Mouse (Mus musculus) CH12.LX (cell line): ENCODE measurements around the gene Cobll1. TPM values are rescaled to one million over a fixed set of nuclear protein-coding genes. Genes with fewer than 3 reads are reported as not detected.
A peak's percentile ranks its signal among the peaks of the same experiment; 100 is the strongest.

Source experiments
- DNase-seq: peaks from one replicate; pipeline ENCODE4 v3.0.0-alpha.2; 2013; ENCODE audit errors: extremely low read depth
- H3K27ac ChIP-seq: 2 replicates; pipeline ENCODE4 v1.5.1; 2012; ENCODE audit warnings: low read depth, mild to moderate bottlenecking, control low read depth, moderate library complexity; ENCODE audit not compliant: insufficient read depth
- H3K27me3 ChIP-seq: replicated peaks from 2 replicates; pipeline ENCODE3; 2012; ENCODE audit warnings: inconsistent platforms
- H3K36me3 ChIP-seq, 2 experiments: replicated peaks in 1 of 2; 2 replicates each; pipeline versions ENCODE3 to v1.6.1; 2012; ENCODE audit warnings: inconsistent platforms in 1 of 2, low read length in 1 of 2, mild to moderate bottlenecking in 1 of 2, mixed read lengths in 1 of 2, moderate library complexity in 1 of 2; ENCODE audit not compliant: control insufficient read depth in 1 of 2, insufficient read depth in 1 of 2
- H3K4me1 ChIP-seq, 2 experiments: 2 replicates each; pipeline ENCODE4 v1.6.1; 2012; ENCODE audit warnings: inconsistent platforms in 1 of 2, moderate library complexity in 1 of 2; ENCODE audit not compliant: insufficient read depth in 2 of 2, control insufficient read depth in 1 of 2
- H3K4me2 ChIP-seq: 2 replicates; pipeline ENCODE4 v1.6.1; 2012; ENCODE audit warnings: low read depth, mild to moderate bottlenecking, control low read depth; ENCODE audit not compliant: poor library complexity, insufficient read depth, severe bottlenecking
- H3K4me3 ChIP-seq, 3 experiments: fragments of 150-350 bp in 1 of 3; sonication (generic) in 1 of 3; replicated peaks in 1 of 3; 2 replicates each; pipeline versions ENCODE3 to v1.5.1; 2011 to 2012; ENCODE audit warnings: low read depth in 2 of 3, low read length in 2 of 3, mild to moderate bottlenecking in 2 of 3, moderate library complexity in 2 of 3, control low read depth in 1 of 3, improper control_type of control experiment in 1 of 3, inconsistent platforms in 1 of 3, mixed read lengths in 1 of 3; ENCODE audit not compliant: poor library complexity in 1 of 3
- H3K79me2 ChIP-seq: replicated peaks from 2 replicates; pipeline ENCODE4 v1.6.1; 2012; ENCODE audit warnings: mild to moderate bottlenecking, moderate library complexity; ENCODE audit not compliant: control insufficient read depth, poor library complexity, insufficient read depth, severe bottlenecking; ENCODE audit errors: extremely low read depth
- H3K9ac ChIP-seq: 2 replicates; pipeline ENCODE4 v1.6.1; 2012; ENCODE audit warnings: low read depth, mild to moderate bottlenecking, control low read depth, moderate library complexity; ENCODE audit not compliant: insufficient read depth
- H3K9me3 ChIP-seq: replicated peaks from 2 replicates; pipeline ENCODE3; 2012; ENCODE audit warnings: low read length, inconsistent platforms, mixed read lengths
- BHLHE40 ChIP-seq: IDR thresholded peaks from 2 replicates; pipeline ENCODE4 v1.6.1; 2011; ENCODE audit warnings: mild to moderate bottlenecking, low read depth, low read length, improper control_type of control experiment
- CHD1 ChIP-seq: IDR thresholded peaks from 2 replicates; pipeline ENCODE4 v1.6.1; 2012; ENCODE audit warnings: low read depth, low read length, improper control_type of control experiment, inconsistent platforms
- CHD2 ChIP-seq: IDR thresholded peaks from 2 replicates; pipeline ENCODE4 v1.6.1; 2011; ENCODE audit warnings: low read length, improper control_type of control experiment
- ELF1 ChIP-seq: IDR thresholded peaks from 2 replicates; pipeline ENCODE4 v1.6.1; 2014; ENCODE audit warnings: low read depth, mild to moderate bottlenecking, inconsistent platforms, low read length, improper control_type of control experiment
- EP300 ChIP-seq: IDR thresholded peaks from 2 replicates; pipeline ENCODE4 v1.6.1; 2011; ENCODE audit warnings: low read length, improper control_type of control experiment
- ETS1 ChIP-seq: conservative IDR thresholded peaks from 2 replicates; pipeline ENCODE4 v1.6.1; 2012; ENCODE audit warnings: low read depth, mild to moderate bottlenecking, inconsistent platforms, low read length, improper control_type of control experiment, moderate library complexity
- HCFC1 ChIP-seq: IDR thresholded peaks from 2 replicates; pipeline ENCODE4 v1.6.1; 2012; ENCODE audit warnings: low read depth, mild to moderate bottlenecking, inconsistent platforms, low read length, improper control_type of control experiment
- IRF4 ChIP-seq: IDR thresholded peaks from 2 replicates; pipeline ENCODE4 v1.6.1; 2014; ENCODE audit warnings: low read depth, mild to moderate bottlenecking, inconsistent platforms, low read length, improper control_type of control experiment
- KAT2A ChIP-seq: IDR thresholded peaks from 2 replicates; pipeline ENCODE4 v1.6.1; 2012; ENCODE audit warnings: low read length, improper control_type of control experiment, inconsistent platforms; ENCODE audit not compliant: insufficient replicate concordance
- MAFK ChIP-seq: IDR thresholded peaks from 2 replicates; pipeline ENCODE4 v1.6.1; 2011; ENCODE audit warnings: low read length, improper control_type of control experiment; ENCODE audit not compliant: insufficient replicate concordance
- MAX ChIP-seq: IDR thresholded peaks from 2 replicates; pipeline ENCODE4 v1.6.1; 2011; ENCODE audit warnings: low read length, improper control_type of control experiment
- MAZ ChIP-seq: IDR thresholded peaks from 2 replicates; pipeline ENCODE4 v1.6.1; 2012; ENCODE audit warnings: low read depth, mild to moderate bottlenecking, inconsistent platforms, low read length, improper control_type of control experiment, moderate library complexity
- MEF2A ChIP-seq: IDR thresholded peaks from 2 replicates; pipeline ENCODE4 v1.6.1; 2014; ENCODE audit warnings: low read depth, mild to moderate bottlenecking, inconsistent platforms, low read length, improper control_type of control experiment, borderline replicate concordance
- MXI1 ChIP-seq: IDR thresholded peaks from 2 replicates; pipeline ENCODE4 v1.6.1; 2011; ENCODE audit warnings: mild to moderate bottlenecking, low read depth, low read length, improper control_type of control experiment
- MYC ChIP-seq: IDR thresholded peaks from 2 replicates; pipeline ENCODE4 v1.6.1; 2011; ENCODE audit warnings: low read depth, mild to moderate bottlenecking, improper control_type of control experiment, low read length
- NELFE ChIP-seq: IDR thresholded peaks from 2 replicates; pipeline ENCODE4 v1.6.1; 2011; ENCODE audit warnings: low read depth, low read length, improper control_type of control experiment
- POLR2A ChIP-seq: IDR thresholded peaks from 2 replicates; pipeline ENCODE4 v1.6.1; 2011; ENCODE audit warnings: low read depth, mild to moderate bottlenecking, improper control_type of control experiment, low read length
- RCOR1 ChIP-seq: conservative IDR thresholded peaks from 2 replicates; pipeline ENCODE4 v1.6.1; 2012; ENCODE audit warnings: low read depth, mild to moderate bottlenecking, inconsistent platforms, low read length, improper control_type of control experiment
- SIN3A ChIP-seq: IDR thresholded peaks from 2 replicates; pipeline ENCODE4 v1.6.1; 2012; ENCODE audit warnings: low read length, improper control_type of control experiment, inconsistent platforms
- SMC3 ChIP-seq: IDR thresholded peaks from 2 replicates; pipeline ENCODE4 v1.6.1; 2011; ENCODE audit warnings: low read depth, low read length, improper control_type of control experiment
- TCF12 ChIP-seq: IDR thresholded peaks from 2 replicates; pipeline ENCODE4 v1.6.1; 2014; ENCODE audit warnings: low read depth, mild to moderate bottlenecking, inconsistent platforms, low read length, improper control_type of control experiment
- UBTF ChIP-seq: IDR thresholded peaks from 2 replicates; pipeline ENCODE4 v1.6.1; 2012; ENCODE audit warnings: low read depth, mild to moderate bottlenecking, inconsistent platforms, low read length, improper control_type of control experiment, moderate library complexity
- USF1 ChIP-seq: IDR thresholded peaks from 2 replicates; pipeline ENCODE4 v1.6.1; 2014; ENCODE audit warnings: low read depth, mild to moderate bottlenecking, inconsistent platforms, low read length, improper control_type of control experiment
- ZC3H11A ChIP-seq: IDR thresholded peaks from 2 replicates; pipeline ENCODE4 v1.6.1; 2012; ENCODE audit warnings: low read depth, mild to moderate bottlenecking, inconsistent platforms, low read length, improper control_type of control experiment
- ZMIZ1 ChIP-seq: IDR thresholded peaks from 2 replicates; pipeline ENCODE4 v1.6.1; 2012; ENCODE audit warnings: low read depth, mild to moderate bottlenecking, inconsistent platforms, low read length, improper control_type of control experiment
- ZNF384 ChIP-seq: IDR thresholded peaks from 2 replicates; pipeline ENCODE4 v1.6.1; 2012; ENCODE audit warnings: low read depth, low read length, improper control_type of control experiment, inconsistent platforms
- dilution Hi-C: fragments of 300-500 bp; cut with MboI; formaldehyde crosslinking; loops from 2 replicates; pipeline ENCODE4 v1.14.3; 2020; ENCODE audit warnings: low sequenced_read_pairs; ENCODE audit not compliant: extremely low pct_unique_long_range_greater_than_20kb, extremely low pct_ligation_motif_present
- in situ Hi-C: fragments of 300-500 bp; cut with MboI; formaldehyde crosslinking; loops from 3 replicates; pipeline ENCODE4 v1.14.3; 2019; ENCODE audit warnings: low sequenced_read_pairs, low pct_ligation_motif_present, low pct_unique_long_range_greater_than_20kb, mixed read lengths
- polyA plus RNA-seq: library from polyadenylated mRNA; unstranded; fragments of >175 nt; gene quantifications from 2 replicates; pipeline ENCODE4 v1.2.1, GENCODE M21; 2012; ENCODE audit warnings: low read depth; ENCODE audit not compliant: insufficient read length
- total RNA-seq, 2 experiments: library from RNA; depleted of rRNA; stranded (reverse); fragments of 300-350 nt in 1 of 2; fragments of >200 nt in 1 of 2; gene quantifications; 2 replicates each; pipeline ENCODE4 v1.2.3; 2012 to 2014

Gene Cobll1
- total and polyA plus RNA-seq, 3 experiments = 0.67 to 1.9 (median 1.5) TPM

DNA sequence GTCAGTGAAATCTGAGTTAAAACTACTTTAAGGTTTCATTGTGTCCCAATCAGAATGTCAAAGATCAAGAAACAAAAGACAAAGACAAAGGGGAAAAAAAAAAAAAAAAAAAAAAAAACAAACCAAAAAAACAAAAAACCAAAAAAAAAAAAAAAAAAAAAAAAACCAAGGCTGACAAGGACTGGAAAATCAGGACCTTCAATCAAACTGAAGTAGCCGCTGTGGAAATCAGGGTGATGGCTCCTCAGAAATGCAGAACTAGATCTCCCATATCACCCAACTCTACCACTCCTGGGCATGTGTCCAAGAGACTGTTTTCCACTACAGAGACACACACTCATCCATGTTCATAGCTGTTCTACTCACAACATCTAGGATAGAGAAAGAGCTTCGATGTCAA is 185.4 kb downstream of the Cobll1 start:
- Histone ChIP-seq H3K27ac (no peak overlapping the region), H3K79me2 (no peaks in the 10 kb centered on the region), H3K4me1 (peaks cover 0 to 17% of the 10 kb centered on the region in 2 experiments; a peak in 2 of 4 replicates), H3K9ac (no peak overlapping the region), H3K4me2 (no peak overlapping the region), H3K4me3 (no peak overlapping the region), H3K9me3 (no peaks in the 10 kb centered on the region), H3K27me3 (no peaks in the 10 kb centered on the region), H3K36me3 (no peaks in the 10 kb centered on the region)
- DNase-seq = no peak
- no peak for TF ChIP-seq SMC3
- no peak for TF ChIP-seq ZMIZ1
- no peak for TF ChIP-seq MEF2A
- no peak for TF ChIP-seq USF1
- TF ChIP-seq NELFE = no peak
- no peak for TF ChIP-seq CHD2
- peak; percentile 70 for TF ChIP-seq ZNF384
- dilution Hi-C loops (no loop called here), in situ Hi-C loops (no loop called here)

- Histone ChIP-seq H3K27me3 (no peaks in the 10 kb centered on the region), H3K4me3 (no peak overlapping the region), H3K9me3 (no peaks in the 10 kb centered on the region), H3K79me2 (no peaks in the 10 kb centered on the region), H3K27ac (peak overlapping the region; percentile 29; the same call in 1 of the 2 replicates), H3K9ac (no peak overlapping the region), H3K4me1 (peaks cover 0 to 17% of the 10 kb centered on the region in 2 experiments; a peak in 2 of 4 replicates), H3K4me2 (peak overlapping the region; percentile 74), H3K36me3 (no peaks in the 10 kb centered on the region)
- dilution Hi-C loops = no loop called here
- in situ Hi-C loops = no loop called here
- TF ChIP-seq ZC3H11A = no peak
- TF ChIP-seq POLR2A = no peak
- peak; percentile 68; the same call in 1 of the 2 replicates for TF ChIP-seq MEF2A
- no peak for TF ChIP-seq KAT2A
- 0 out of 2 replicates have a peak, but pooled peaks have one; percentile 22 for TF ChIP-seq SIN3A
- peak; percentile 62; the same call in 1 of the 2 replicates for TF ChIP-seq CHD1
- peak; percentile 51 for TF ChIP-seq MXI1
- no peak for TF ChIP-seq HCFC1
- TF ChIP-seq MAZ = peak; percentile 67; the same call in 1 of the 2 replicates
- TF ChIP-seq ELF1 = no peak
- TF ChIP-seq MYC = peak; percentile 91
- peak; percentile 77 for TF ChIP-seq EP300
- peak; percentile 47; the same call in 1 of the 2 replicates for TF ChIP-seq CHD2
- peak; percentile 31; the same call in 1 of the 2 replicates for TF ChIP-seq MAFK
- TF ChIP-seq ZNF384 = no peak
- peak; percentile 43 for TF ChIP-seq ETS1
- no peak for TF ChIP-seq UBTF
- 0 out of 2 replicates have a peak, but pooled peaks have one; percentile 10 for TF ChIP-seq RCOR1
- peak; percentile 41; the same call in 1 of the 2 replicates for TF ChIP-seq TCF12
- TF ChIP-seq IRF4 = peak; percentile 85
- peak; percentile 42 for TF ChIP-seq BHLHE40
- TF ChIP-seq MAX = peak; percentile 59
- DNase-seq = peak; percentile 79
Observed at GRCm38 (mm10) chr2:65052191-65053012, 186.8 kb downstream of the Cobll1 start.
